Mouse (Mus musculus): ENCODE results near the gene Atf6b. TPM values are rescaled to one million over a fixed set of nuclear protein-coding genes. Genes with fewer than 3 reads are reported as not detected.

Gene Atf6b
- polyA plus RNA-seq, 1 experiment: 31.3 TPM

DNA sequence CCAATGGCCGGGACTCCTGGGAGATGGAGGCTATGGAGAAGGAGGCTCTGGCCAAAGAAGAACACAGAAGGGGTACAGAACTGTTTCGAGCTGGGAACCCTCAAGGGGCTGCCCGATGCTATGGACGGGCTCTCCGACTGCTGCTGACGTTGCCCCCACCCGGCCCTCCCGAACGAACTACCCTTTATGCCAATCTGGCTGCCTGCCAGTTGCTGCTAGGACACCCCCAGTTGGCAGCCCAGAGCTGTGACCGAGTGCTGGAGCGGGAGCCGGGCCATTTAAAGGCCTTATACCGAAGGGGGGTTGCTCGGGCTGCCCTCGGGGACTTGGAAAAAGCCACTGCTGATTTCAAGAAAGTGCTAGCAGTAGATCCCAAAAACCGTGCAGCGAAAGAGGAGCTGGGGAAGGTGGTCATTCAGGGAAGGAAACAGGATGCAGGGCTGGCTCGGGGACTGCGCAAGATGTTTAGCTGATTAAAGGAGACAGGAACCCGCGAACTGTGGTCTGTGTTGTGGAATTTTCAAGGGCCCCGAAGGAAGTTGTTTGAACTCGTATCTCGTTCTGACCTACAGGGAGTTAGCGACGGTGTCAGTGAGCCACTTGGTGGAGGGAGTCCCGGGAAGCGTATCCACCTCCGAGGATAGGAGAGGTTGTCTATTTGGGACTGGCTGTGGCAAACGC, 975 bp upstream of the Atf6b start:
- H3K9ac ChIP-seq (ENCODE audit: low read depth, poor library complexity, severe bottlenecking): peak overlapping the region; percentile 49
- TF ChIP-seq EP300 (IDR thresholded peaks at IDR 0.05; ENCODE audit: insufficient read depth, low read depth, low read length): no peak
- TF ChIP-seq POLR2A (IDR thresholded peaks at IDR 0.05; ENCODE audit: insufficient read depth, low read length): no peak
- TF ChIP-seq CTCF (IDR thresholded peaks at IDR 0.05; ENCODE audit: low read depth, low read length): no peak

DNA sequence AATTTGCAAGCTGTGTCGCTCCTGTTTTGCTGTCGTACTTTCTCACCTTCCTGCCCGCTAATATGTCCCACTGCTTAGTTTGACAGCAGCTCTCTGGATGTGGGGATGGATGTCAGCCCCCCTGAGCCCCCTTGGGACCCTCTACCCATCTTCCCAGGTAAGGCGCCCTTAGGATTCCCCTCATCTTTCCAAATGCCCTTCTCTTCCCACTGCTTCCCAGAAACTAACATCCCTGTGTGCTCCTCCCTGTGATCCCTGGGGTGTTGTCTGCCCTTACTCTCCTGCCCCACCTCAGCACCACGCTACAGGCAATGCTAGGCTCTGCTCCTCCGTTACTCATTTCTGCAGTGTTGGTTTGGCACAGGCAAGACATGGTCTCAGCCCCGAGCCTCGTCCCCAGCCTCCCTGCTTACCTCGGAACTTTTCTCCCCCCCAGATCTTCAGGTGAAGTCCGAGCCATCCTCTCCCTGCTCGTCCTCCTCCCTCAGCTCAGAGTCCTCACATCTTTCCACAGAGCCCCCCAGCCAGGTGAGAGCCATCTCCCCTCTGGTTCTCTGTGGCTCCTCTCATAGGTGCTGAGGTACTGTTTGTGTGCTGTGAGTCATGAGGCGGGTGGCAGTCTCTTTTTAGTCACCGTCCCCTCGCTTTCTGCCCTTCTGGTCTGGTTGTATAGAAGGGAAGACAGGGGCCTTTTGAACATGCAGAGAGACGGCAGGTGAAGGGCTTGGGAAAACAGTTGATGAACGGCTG, 1.4 kb downstream of the Atf6b start:
- Histone ChIP-seq H3K9ac (ENCODE audit: low read depth, poor library complexity, severe bottlenecking) (no peak overlapping the region), H3K27ac (ENCODE audit: insufficient read depth, low read length) (no peak overlapping the region), H3K4me1 (ENCODE audit: control insufficient read depth, insufficient read depth, low read length) (no peaks in the 10 kb centered on the region), H3K4me3 (ENCODE audit: low read depth, low read length) (no peak overlapping the region), H3K27me3 (ENCODE audit: control insufficient read depth, insufficient read depth, low read length, poor library complexity, severe bottlenecking) (no peaks in the 10 kb centered on the region), H3K36me3 (ENCODE audit: control insufficient read depth, insufficient read depth, low read length, poor library complexity, severe bottlenecking) (peaks cover 4% of the 10 kb centered on the region; the same call in 1 of the 2 replicates), H3K9me3 (replicated peaks; ENCODE audit: control insufficient read depth, insufficient read depth, low read length, poor library complexity, severe bottlenecking) (no peaks in the 10 kb centered on the region)
- TF ChIP-seq POLR2A (IDR thresholded peaks at IDR 0.05; ENCODE audit: insufficient read depth, low read length) (no peak), EP300 (IDR thresholded peaks at IDR 0.05; ENCODE audit: insufficient read depth, low read depth, low read length) (no peak), CTCF (IDR thresholded peaks at IDR 0.05; ENCODE audit: low read depth, low read length) (no peak)

More for the DNA sequence above, 975 bp upstream of the Atf6b start:
- Histone ChIP-seq H3K27ac (ENCODE audit: insufficient read depth, low read length) (no peak overlapping the region), H3K4me1 (ENCODE audit: control insufficient read depth, insufficient read depth, low read length) (no peaks in the 10 kb centered on the region), H3K27me3 (ENCODE audit: control insufficient read depth, insufficient read depth, low read length, poor library complexity, severe bottlenecking) (no peaks in the 10 kb centered on the region), H3K9me3 (replicated peaks; ENCODE audit: control insufficient read depth, insufficient read depth, low read length, poor library complexity, severe bottlenecking) (no peaks in the 10 kb centered on the region), H3K36me3 (ENCODE audit: control insufficient read depth, insufficient read depth, low read length, poor library complexity, severe bottlenecking) (peaks cover 4% of the 10 kb centered on the region; the same call in 1 of the 2 replicates), H3K4me3 (ENCODE audit: low read depth, low read length) (peak overlapping the region; percentile 52)

GRCm38 (mm10) chr17:34649106-34649864, 2.3 kb downstream of the Atf6b start:
- Histone ChIP-seq H3K9ac (ENCODE audit: low read depth, poor library complexity, severe bottlenecking) (no peak overlapping the region), H3K27ac (ENCODE audit: insufficient read depth, low read length) (no peak overlapping the region), H3K9me3 (replicated peaks; ENCODE audit: control insufficient read depth, insufficient read depth, low read length, poor library complexity, severe bottlenecking) (no peaks in the 10 kb centered on the region), H3K4me3 (ENCODE audit: low read depth, low read length) (no peak overlapping the region), H3K36me3 (ENCODE audit: control insufficient read depth, insufficient read depth, low read length, poor library complexity, severe bottlenecking) (peaks cover 9% of the 10 kb centered on the region; the same call in 1 of the 2 replicates), H3K4me1 (ENCODE audit: control insufficient read depth, insufficient read depth, low read length) (no peaks in the 10 kb centered on the region), H3K27me3 (ENCODE audit: control insufficient read depth, insufficient read depth, low read length, poor library complexity, severe bottlenecking) (no peaks in the 10 kb centered on the region)
- TF ChIP-seq EP300 (IDR thresholded peaks at IDR 0.05; ENCODE audit: insufficient read depth, low read depth, low read length) (no peak), POLR2A (IDR thresholded peaks at IDR 0.05; ENCODE audit: insufficient read depth, low read length) (no peak), CTCF (IDR thresholded peaks at IDR 0.05; ENCODE audit: low read depth, low read length) (no peak)

GRCm38 (mm10) chr17:34650781-34651180, 3.8 kb downstream of the Atf6b start:
- no peak overlapping the region for H3K4me3 ChIP-seq (ENCODE audit: low read depth, low read length)
- TF ChIP-seq POLR2A (IDR thresholded peaks at IDR 0.05; ENCODE audit: insufficient read depth, low read length): no peak
- no peak for TF ChIP-seq EP300 (IDR thresholded peaks at IDR 0.05; ENCODE audit: insufficient read depth, low read depth, low read length)
- no peak for TF ChIP-seq CTCF (IDR thresholded peaks at IDR 0.05; ENCODE audit: low read depth, low read length)

GRCm38 (mm10) chr17:34651507-34652221, 4.7 kb downstream of the Atf6b start:
- TF ChIP-seq CTCF (IDR thresholded peaks at IDR 0.05; ENCODE audit: low read depth, low read length) (peak; percentile 61), EP300 (IDR thresholded peaks at IDR 0.05; ENCODE audit: insufficient read depth, low read depth, low read length) (no peak)
- Histone ChIP-seq H3K27me3 (ENCODE audit: control insufficient read depth, insufficient read depth, low read length, poor library complexity, severe bottlenecking) (no peaks in the 10 kb centered on the region), H3K27ac (ENCODE audit: insufficient read depth, low read length) (no peak overlapping the region), H3K9ac (ENCODE audit: low read depth, poor library complexity, severe bottlenecking) (no peak overlapping the region), H3K36me3 (ENCODE audit: control insufficient read depth, insufficient read depth, low read length, poor library complexity, severe bottlenecking) (peaks cover 9% of the 10 kb centered on the region; the same call in 1 of the 2 replicates), H3K4me3 (ENCODE audit: low read depth, low read length) (no peak overlapping the region), H3K4me1 (ENCODE audit: control insufficient read depth, insufficient read depth, low read length) (no peaks in the 10 kb centered on the region), H3K9me3 (replicated peaks; ENCODE audit: control insufficient read depth, insufficient read depth, low read length, poor library complexity, severe bottlenecking) (no peaks in the 10 kb centered on the region)

More at GRCm38 (mm10) chr17:34650781-34651180, 3.8 kb downstream of the Atf6b start:
- H3K9ac ChIP-seq (ENCODE audit: low read depth, poor library complexity, severe bottlenecking): no peak overlapping the region
- no peaks in the 10 kb centered on the region for H3K27me3 ChIP-seq (ENCODE audit: control insufficient read depth, insufficient read depth, low read length, poor library complexity, severe bottlenecking)
- H3K9me3 ChIP-seq (replicated peaks; ENCODE audit: control insufficient read depth, insufficient read depth, low read length, poor library complexity, severe bottlenecking): no peaks in the 10 kb centered on the region
- no peaks in the 10 kb centered on the region for H3K4me1 ChIP-seq (ENCODE audit: control insufficient read depth, insufficient read depth, low read length)
- H3K36me3 ChIP-seq (ENCODE audit: control insufficient read depth, insufficient read depth, low read length, poor library complexity, severe bottlenecking): peaks cover 9% of the 10 kb centered on the region; the same call in 1 of the 2 replicates
- H3K27ac ChIP-seq (ENCODE audit: insufficient read depth, low read length): no peak overlapping the region
